Mouse (Mus musculus) small intestine, adult 2 months (tissue): ENCODE measurements at regions not wholly inside any gene's neighbourhood (a gene's known extent, or its start where the extent isn't known, plus 50 kb on each side); places are given as distances from the start of the nearest gene placed in this dataset.

Experiments
- CTCF ChIP-seq: fragments of 200-500 bp; IDR thresholded peaks from 2 replicates; pipeline ENCODE4 v1.5.1; 2012; ENCODE audit warnings: low read depth, mild to moderate bottlenecking, control low read depth, inconsistent platforms, low read length, moderate library complexity, mixed read lengths; ENCODE audit not compliant: insufficient replicate concordance, insufficient read length; ENCODE audit errors: extremely low read depth
- POLR2A ChIP-seq: fragments of 200-500 bp; IDR thresholded peaks from 2 replicates; pipeline ENCODE4 v1.6.1; 2012; ENCODE audit warnings: low read depth, mild to moderate bottlenecking, control low read depth, inconsistent platforms, low read length, moderate library complexity

DNA sequence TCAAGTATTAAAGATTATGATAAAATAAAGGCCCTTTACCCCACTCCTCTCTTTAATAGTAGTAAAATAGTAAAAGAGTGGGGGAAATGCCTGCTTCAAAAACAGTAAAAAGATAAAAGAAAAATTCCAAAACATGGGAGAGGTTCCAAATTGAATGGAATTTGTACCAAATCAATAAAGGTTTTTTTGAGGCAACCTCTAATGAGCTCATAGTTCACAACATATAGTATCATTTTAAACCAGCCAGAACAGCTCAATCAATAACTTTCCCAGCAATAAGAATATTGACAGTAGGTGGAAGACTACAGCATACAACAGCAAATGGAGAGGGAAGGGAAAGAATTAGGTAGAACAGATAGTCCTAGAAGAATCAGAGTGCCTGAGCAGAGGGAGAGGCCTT is 224.1 kb downstream of the Antxr2 start:
- TF ChIP-seq POLR2A (no peak), CTCF (no peak)
